10 mouse cellular contexts compared by ENCODE assay signal in genomic region chr1:63129273-63129672, GRCm38 (mm10). TPM values are rescaled to one million over a fixed set of nuclear protein-coding genes. Genes with fewer than 3 reads are reported as not detected.
DNase-seq lines count a peak whose midpoint lies in the region; ATAC-seq and TF ChIP-seq lines count a peak whose summit lies in the region.
"Had no signal": no experiment of that assay in that cellular context is flagged by ENCODE, and none has a peak within 500 bp of the region (broad histone marks: within the 10 kb centered on the region; RNA-seq: fewer than 3 reads in every experiment).

No protein-coding gene starts in this region.

- DNase-seq in hindbrain, postnatal 0 days (ENCODE audit: low spot score): no peak
- peak; percentile 16 for DNase-seq in Muller cell, postnatal 12 days (ENCODE audit: inconsistent ontology term)
- DNase-seq in induced T-regulatory cell, adult 2 months (ENCODE audit: low read depth): peak; percentile 31
- no peak for DNase-seq in cerebellum, adult 9-10 months
- DNase-seq in testis, postnatal 14 days (ENCODE audit: low spot score): no peak
- no peak for DNase-seq in adrenal gland, adult 18-20 months (ENCODE audit: low spot score in 2 of 2)
- DNase-seq: lung, postnatal 4 days; right cerebral cortex, adult 18-20 months had no signal

- no peak overlapping the region for H3K4me3 ChIP-seq in hindbrain, postnatal 0 days (ENCODE audit: low read length)
- no peak overlapping the region for H3K4me3 ChIP-seq in hindbrain, embryonic 16.5 days (ENCODE audit: low read length)
- no peak overlapping the region for H3K4me3 ChIP-seq in liver, embryonic 15.5 days (replicated peaks)

- peak overlapping the region; percentile 53 for H3K4me2 ChIP-seq in hindbrain, postnatal 0 days (ENCODE audit: low read depth, low read length)
- H3K4me2 ChIP-seq in hindbrain, embryonic 16.5 days (ENCODE audit: low read length): no peak overlapping the region; the same call in 1 of the 2 replicates
- H3K4me2 ChIP-seq in liver, embryonic 15.5 days: peak overlapping the region; percentile 75

- WGBS in hindbrain, postnatal 0 days: 35% methylated on average over 3 of the region's 3 CpGs
- 36% methylated on average over 3 of the region's 3 CpGs for WGBS in hindbrain, embryonic 16.5 days
- WGBS in liver, embryonic 15.5 days (ENCODE audit: insufficient replicate concordance): 60% methylated on average over 3 of the region's 3 CpGs

- peaks cover 2% of the 10 kb centered on the region; the same call in 1 of the 2 replicates for H3K36me3 ChIP-seq in hindbrain, postnatal 0 days (ENCODE audit: insufficient read depth, low read length)
- no peaks in the 10 kb centered on the region for H3K36me3 ChIP-seq in hindbrain, embryonic 16.5 days (ENCODE audit: control insufficient read depth, insufficient read depth, low read length)
- H3K36me3 ChIP-seq in liver, embryonic 15.5 days (replicated peaks): peaks cover 20% of the 10 kb centered on the region

- ATAC-seq in hindbrain, postnatal 0 days: no peak
- no peak for ATAC-seq in hindbrain, embryonic 16.5 days
- ATAC-seq in liver, embryonic 15.5 days (ENCODE audit: insufficient read depth): no peak

- no peak overlapping the region for H3K9ac ChIP-seq in hindbrain, postnatal 0 days (replicated peaks; ENCODE audit: low read length)
- H3K9ac ChIP-seq in hindbrain, embryonic 16.5 days (ENCODE audit: low read depth, low read length): no peak overlapping the region
- H3K9ac ChIP-seq in liver, embryonic 15.5 days: no peak overlapping the region

- TF ChIP-seq CTCF in hindbrain, postnatal 0 days (IDR thresholded peaks at IDR 0.05; ENCODE audit: low read depth): no peak

- no peaks in the 10 kb centered on the region for H3K4me1 ChIP-seq in hindbrain, postnatal 0 days (ENCODE audit: insufficient read depth, low read length)
- no peaks in the 10 kb centered on the region for H3K4me1 ChIP-seq in hindbrain, embryonic 16.5 days (ENCODE audit: control insufficient read depth, insufficient read depth, low read depth, low read length)
- H3K4me1 ChIP-seq in liver, embryonic 15.5 days (replicated peaks): peaks cover 30% of the 10 kb centered on the region

- no peak overlapping the region for H3K27ac ChIP-seq in hindbrain, postnatal 0 days
- H3K27ac ChIP-seq in hindbrain, embryonic 16.5 days (ENCODE audit: low read depth, low read length): no peak overlapping the region
- peak overlapping the region; percentile 24; the same call in 1 of the 2 replicates for H3K27ac ChIP-seq in liver, embryonic 15.5 days (replicated peaks)

- no peaks in the 10 kb centered on the region for H3K9me3 ChIP-seq in hindbrain, postnatal 0 days (ENCODE audit: low read length)
- H3K9me3 ChIP-seq in hindbrain, embryonic 16.5 days (ENCODE audit: control insufficient read depth, low read length): no peaks in the 10 kb centered on the region
- H3K9me3 ChIP-seq in liver, embryonic 15.5 days (replicated peaks): no peaks in the 10 kb centered on the region

- no peaks in the 10 kb centered on the region for H3K27me3 ChIP-seq in hindbrain, postnatal 0 days (ENCODE audit: insufficient read depth, low read length)
- no peaks in the 10 kb centered on the region for H3K27me3 ChIP-seq in hindbrain, embryonic 16.5 days (replicated peaks; ENCODE audit: control insufficient read depth, insufficient read depth, low read length)
- H3K27me3 ChIP-seq in liver, embryonic 15.5 days: no peaks in the 10 kb centered on the region

RNA-seq across cellular contexts. Expression of gene Ino80d, which starts 14.8 kb away (rescaled TPM):
- total RNA-seq in hindbrain, postnatal 0 days (2014; rRNA removed): 10.4 and 11.2 TPM in 2 replicates
- polyA plus RNA-seq in hindbrain, postnatal 0 days (2015; fragmentation: Nextera tagmentation; extraction: Ambion mirVana): 7.7 and 9.2 TPM in 2 replicates
- 7.5 and 9.1 TPM in 2 replicates for polyA plus RNA-seq in hindbrain, embryonic 16.5 days (2015; fragmentation: Nextera tagmentation; extraction: Ambion mirVana)
- polyA plus RNA-seq in liver, embryonic 15.5 days (2015; fragmentation: Nextera tagmentation; extraction: Ambion mirVana): 4.6 and 5.0 TPM in 2 replicates
- 10 to 100 TPM; 24.7 to 27.3 TPM for total RNA-seq in adrenal gland, adult 18-20 months (2021)

RNA-seq across cellular contexts. Expression of gene Eef1b2, which starts 47.4 kb away (rescaled TPM):
- 611 and 620 TPM in 2 replicates for total RNA-seq in hindbrain, postnatal 0 days (2014; rRNA removed)
- 451 and 465 TPM in 2 replicates for polyA plus RNA-seq in hindbrain, postnatal 0 days (2015; fragmentation: Nextera tagmentation; extraction: Ambion mirVana)
- polyA plus RNA-seq in hindbrain, embryonic 16.5 days (2015; fragmentation: Nextera tagmentation; extraction: Ambion mirVana): 433 and 454 TPM in 2 replicates
- polyA plus RNA-seq in liver, embryonic 15.5 days (2015; fragmentation: Nextera tagmentation; extraction: Ambion mirVana): 246 and 251 TPM in 2 replicates
- total RNA-seq in adrenal gland, adult 18-20 months (2021): 100 to 1,000 TPM; 584 to 627 TPM

RNA-seq across cellular contexts. Expression of gene Ndufs1, which starts 47.4 kb away (rescaled TPM):
- total RNA-seq in hindbrain, postnatal 0 days (2014; rRNA removed): 90.2 and 105 TPM in 2 replicates
- 148 and 151 TPM in 2 replicates for polyA plus RNA-seq in hindbrain, postnatal 0 days (2015; fragmentation: Nextera tagmentation; extraction: Ambion mirVana)
- polyA plus RNA-seq in hindbrain, embryonic 16.5 days (2015; fragmentation: Nextera tagmentation; extraction: Ambion mirVana): 157 and 162 TPM in 2 replicates
- 94.0 and 100 TPM in 2 replicates for polyA plus RNA-seq in liver, embryonic 15.5 days (2015; fragmentation: Nextera tagmentation; extraction: Ambion mirVana)
- 100 to 1,000 TPM; 272 to 350 TPM for total RNA-seq in adrenal gland, adult 18-20 months (2021)

Comparison
In these comparisons a context has a peak if more than half of its experiments do, and no peak if none do; other contexts are left out.
1. DNase-seq: peak in Muller cell, postnatal 12 days (single experiment) and induced T-regulatory cell, adult 2 months (single experiment); none in hindbrain, postnatal 0 days (single experiment), cerebellum, adult 9-10 months (single experiment), testis, postnatal 14 days (single experiment) and adrenal gland, adult 18-20 months (0 of 2).